Mouse (Mus musculus): ENCODE results near the gene Gm3739. TPM values are rescaled to one million over a fixed set of nuclear protein-coding genes. Genes with fewer than 3 reads are reported as not detected.
"Not testable (repeated sequence)": the region's sequence is repeated elsewhere in the genome, so short reads cannot be mapped to it uniquely, and the experiment has no call there.

Gm3739 gene
- 6.6 and 7.6 TPM in 2 replicates for polyA plus RNA-seq (2015; fragmentation: Nextera tagmentation; extraction: Ambion mirVana)

- Histone ChIP-seq H3K4me3 (ENCODE audit: low read length) (peak within 1 kb of the TSS; percentile 46), H3K27ac (ENCODE audit: low read depth, low read length) (peak within 1 kb of the TSS; percentile 69), H3K4me2 (ENCODE audit: low read length) (peak within 1 kb of the TSS; percentile 54), H3K9ac (ENCODE audit: low read depth, low read length) (peak within 1 kb of the TSS; percentile 70)
- WGBS: 0% methylated on average over 14 of the region's 35 CpGs
- not testable (repeated sequence) for ATAC-seq; H3K27me3 ChIP-seq (replicated peaks; ENCODE audit: control insufficient read depth, insufficient read depth, low read length); H3K36me3 ChIP-seq (ENCODE audit: control insufficient read depth, insufficient read depth, low read length); H3K9me3 ChIP-seq (ENCODE audit: control insufficient read depth, low read length); H3K4me1 ChIP-seq (ENCODE audit: control insufficient read depth, insufficient read depth, low read depth, low read length)
These were observed at the start of gene Gm3739 for GRCm38 (mm10) chr14:7314661-7315060. Gm3739 (minus strand) TSS chr14:7315049.

GRCm38 (mm10) chr14:7332295-7332694, 17.4 kb upstream of the Gm3739 start, which contains the start of gene Gm5797:
Gm5797 (minus strand) TSS chr14:7332395.
- not testable (repeated sequence) for H3K36me3 ChIP-seq (ENCODE audit: control insufficient read depth, insufficient read depth, low read length); H3K27ac ChIP-seq (ENCODE audit: low read depth, low read length); H3K9ac ChIP-seq (ENCODE audit: low read depth, low read length); H3K9me3 ChIP-seq (ENCODE audit: control insufficient read depth, low read length); H3K4me3 ChIP-seq (ENCODE audit: low read length); H3K4me1 ChIP-seq (ENCODE audit: control insufficient read depth, insufficient read depth, low read depth, low read length); ATAC-seq; H3K4me2 ChIP-seq (ENCODE audit: low read length); H3K27me3 ChIP-seq (replicated peaks; ENCODE audit: control insufficient read depth, insufficient read depth, low read length)
- no CpG with 5 or more reads among the region's 1 CpGs for WGBS

GRCm38 (mm10) chr14:7315093-7315492, 244 bp upstream of the Gm3739 start:
- WGBS: 0% methylated on average over 12 of the region's 19 CpGs
- Histone ChIP-seq H3K4me3 (ENCODE audit: low read length) (peak overlapping the region; percentile 46), H3K9ac (ENCODE audit: low read depth, low read length) (peak overlapping the region; percentile 70), H3K4me2 (ENCODE audit: low read length) (peak overlapping the region; percentile 54), H3K27ac (ENCODE audit: low read depth, low read length) (peak overlapping the region; percentile 69)
- not testable (repeated sequence) for H3K9me3 ChIP-seq (ENCODE audit: control insufficient read depth, low read length); H3K36me3 ChIP-seq (ENCODE audit: control insufficient read depth, insufficient read depth, low read length); H3K27me3 ChIP-seq (replicated peaks; ENCODE audit: control insufficient read depth, insufficient read depth, low read length); H3K4me1 ChIP-seq (ENCODE audit: control insufficient read depth, insufficient read depth, low read depth, low read length)
- ATAC-seq: 0 out of 2 replicates have a peak, but pooled peaks have one; percentile 34

GRCm38 (mm10) chr14:7264614-7265013, 50.2 kb downstream of the Gm3739 start, which contains the start of gene Gm3727:
Gm3727 (minus strand) TSS chr14:7264714.
- 72% methylated on average over 3 of the region's 3 CpGs for WGBS

More at GRCm38 (mm10) chr14:7264614-7265013, 50.2 kb downstream of the Gm3739 start, which contains the start of gene Gm3727:
- not testable (repeated sequence) for ATAC-seq; H3K27me3 ChIP-seq (replicated peaks; ENCODE audit: control insufficient read depth, insufficient read depth, low read length); H3K4me2 ChIP-seq (ENCODE audit: low read length); H3K4me1 ChIP-seq (ENCODE audit: control insufficient read depth, insufficient read depth, low read depth, low read length); H3K9me3 ChIP-seq (ENCODE audit: control insufficient read depth, low read length); H3K4me3 ChIP-seq (ENCODE audit: low read length); H3K36me3 ChIP-seq (ENCODE audit: control insufficient read depth, insufficient read depth, low read length); H3K9ac ChIP-seq (ENCODE audit: low read depth, low read length); H3K27ac ChIP-seq (ENCODE audit: low read depth, low read length)

Other genes starting within 250 kb of the Gm3739 start
- 7.3 and 8.4 TPM in 2 replicates for gene Gm3696, start 214.4 kb downstream of the Gm3739 start, polyA plus RNA-seq (2015; fragmentation: Nextera tagmentation; extraction: Ambion mirVana)
- not detected in 2 replicates for gene Gm6676, start 189.6 kb downstream of the Gm3739 start, polyA plus RNA-seq (2015; fragmentation: Nextera tagmentation; extraction: Ambion mirVana)
- 11.3 and 11.4 TPM in 2 replicates for gene Gm3512, start 140.5 kb downstream of the Gm3739 start, polyA plus RNA-seq (2015; fragmentation: Nextera tagmentation; extraction: Ambion mirVana)
- not detected in 2 replicates for gene Gm16434, start 120.5 kb downstream of the Gm3739 start, polyA plus RNA-seq (2015; fragmentation: Nextera tagmentation; extraction: Ambion mirVana)
- gene Gm3727, start 50.3 kb downstream of the Gm3739 start, polyA plus RNA-seq (2015; fragmentation: Nextera tagmentation; extraction: Ambion mirVana): not detected in 2 replicates
- gene Gm5797, start 17.3 kb upstream of the Gm3739 start, polyA plus RNA-seq (2015; fragmentation: Nextera tagmentation; extraction: Ambion mirVana): not detected in 2 replicates
- not detected in 2 replicates for gene Gm8374, start 50.1 kb upstream of the Gm3739 start, polyA plus RNA-seq (2015; fragmentation: Nextera tagmentation; extraction: Ambion mirVana)
- gene Gm3755, start 135.9 kb upstream of the Gm3739 start, polyA plus RNA-seq (2015; fragmentation: Nextera tagmentation; extraction: Ambion mirVana): 0.16 TPM in 1 of 2 replicates, not detected in the other
- gene Gm3752, start 168.7 kb upstream of the Gm3739 start, polyA plus RNA-seq (2015; fragmentation: Nextera tagmentation; extraction: Ambion mirVana): 13.8 and 18.4 TPM in 2 replicates

Measured in hindbrain, embryonic 16.5 days (tissue).